Mouse (Mus musculus) large intestine, adult 2 months (tissue): ENCODE measurements around the gene G6pd2. TPM values are rescaled to one million over a fixed set of nuclear protein-coding genes. Genes with fewer than 3 reads are reported as not detected.

ENCODE experiments used
- DNase-seq: peaks from one replicate; pipeline ENCODE4 v3.0.0-alpha.2; 2012; ENCODE audit warnings: low read depth, low spot score
- WGBS: fragments of 180-500 bp; shearing (Covaris S2); methylation state at CpG from one replicate; pipeline ENCODE4 v1.1.7; 2018; 5-methylcytosine and 5-hydroxymethylcytosine counted together
- polyA plus RNA-seq: library from polyadenylated mRNA; depleted of rRNA; stranded (reverse); fragments of >200 nt; gene quantifications from 2 replicates; pipeline ENCODE4 v1.2.3, GENCODE M21; 2012; rRNA removed

G6pd2 gene
- not detected in 2 replicates for polyA plus RNA-seq

DNA sequence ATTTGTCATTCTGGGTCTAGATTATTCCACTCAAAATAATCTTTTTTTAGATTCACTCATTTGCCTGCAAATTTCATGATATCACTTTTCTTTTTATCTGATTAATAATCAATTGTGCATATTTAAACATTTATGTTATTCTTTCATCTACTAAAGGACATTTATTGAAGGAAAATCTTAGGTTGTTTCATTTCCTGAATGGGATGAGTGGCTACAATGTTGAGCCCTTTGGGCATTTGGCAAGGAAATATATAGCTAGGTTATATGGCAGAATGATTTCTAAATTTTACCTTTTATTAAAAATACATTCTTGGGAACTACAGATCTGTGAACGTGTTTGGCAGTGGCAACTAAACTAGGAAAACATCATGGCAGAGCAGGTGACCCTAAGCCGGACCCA lies at the start of gene G6pd2:
TSS of gene G6pd2 (plus strand) at position 301 of the 400 bp plus-strand sequence.
- 89% methylated on average over 2 of the region's 2 CpGs for WGBS
- DNase-seq, result no peak

DNA sequence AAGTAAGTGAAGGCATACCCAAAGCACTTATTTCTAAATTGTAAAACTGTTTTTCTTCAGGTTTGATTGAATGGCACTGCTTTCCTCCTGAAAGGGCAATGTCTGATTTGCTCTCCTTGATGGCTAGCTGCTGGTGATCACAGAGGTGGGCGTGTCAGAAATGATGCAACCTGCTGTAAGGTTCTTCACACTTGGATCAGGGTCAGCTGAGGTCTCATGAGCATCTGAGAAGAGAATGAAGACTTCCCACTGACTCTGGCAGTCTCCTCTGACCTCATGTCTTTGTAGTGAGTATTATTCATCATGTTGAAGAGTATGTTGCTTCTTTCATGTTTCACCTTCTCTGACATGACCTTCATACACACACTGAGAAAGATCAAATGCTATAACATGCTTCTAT lies 44.4 kb upstream of the G6pd2 start:
- no peak for DNase-seq
- WGBS, result 52% methylated on average over 1 of the region's 1 CpGs

DNA sequence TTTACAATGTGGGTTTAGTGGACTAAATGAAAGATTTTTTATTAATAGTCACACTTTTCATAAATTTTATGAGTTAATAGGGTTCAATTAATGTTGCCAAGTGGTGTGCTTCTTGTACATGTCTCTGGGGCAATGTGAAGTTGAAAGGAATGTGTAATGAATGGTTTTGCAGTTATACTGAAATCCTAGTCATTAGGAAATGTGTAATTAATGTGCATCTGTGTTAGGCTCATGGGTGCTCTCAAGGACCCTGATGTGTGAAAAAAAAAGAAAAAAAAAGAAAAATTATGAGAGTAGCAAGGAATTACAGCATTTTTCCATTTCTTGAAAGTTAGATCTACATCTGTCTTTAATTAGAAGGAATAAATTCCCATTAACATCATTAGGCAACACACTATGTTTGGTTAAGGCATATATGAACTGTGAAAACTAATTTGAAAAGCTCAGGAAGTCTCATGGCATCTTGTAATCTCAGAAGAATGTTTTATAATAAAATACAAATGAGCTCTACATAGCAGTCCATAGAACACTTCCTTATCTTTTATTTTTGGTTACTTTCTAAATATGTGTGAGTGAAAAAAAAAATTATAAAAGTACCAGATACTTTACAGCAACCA lies 24.4 kb downstream of the G6pd2 start:
- no peak for DNase-seq

DNA sequence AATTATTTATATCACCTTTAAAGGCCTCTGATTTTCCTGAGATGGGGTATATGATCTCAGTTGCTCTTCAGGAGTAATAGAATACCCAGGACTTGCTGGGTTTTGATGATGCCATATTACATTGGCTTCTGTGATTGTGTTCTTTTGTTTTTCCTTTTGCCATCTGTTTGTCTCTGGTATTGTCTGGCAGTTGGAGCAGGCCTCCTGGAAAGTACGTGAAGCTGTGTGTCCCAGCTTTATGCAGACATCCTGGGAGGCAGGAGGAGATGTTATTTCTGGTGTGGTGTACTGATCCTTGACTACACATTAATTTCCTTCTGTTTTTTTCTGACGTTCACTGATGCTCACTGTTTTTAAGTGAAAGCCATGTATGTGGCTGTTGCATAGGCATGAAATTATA lies 35.3 kb downstream of the G6pd2 start:
- 59% methylated on average over 2 of the region's 2 CpGs for WGBS
- no peak for DNase-seq
